Mouse (Mus musculus): ENCODE results near the gene Pnma1. TPM values are rescaled to one million over a fixed set of nuclear protein-coding genes. Genes with fewer than 3 reads are reported as not detected.
A peak's percentile ranks its signal among the peaks of the same experiment; 100 is the strongest.

Pnma1 gene
- total and polyA plus RNA-seq, 3 experiments: 0.31 to 0.46 TPM; not detected in 1

- TF ChIP-seq USF1 (IDR thresholded peaks at IDR 0.05; ENCODE audit: low read depth, low read length): no peak
- TF ChIP-seq GATA1 (IDR thresholded peaks at IDR 0.05; ENCODE audit: low read depth, low read length): peak; percentile 76
- TF ChIP-seq NELFE (IDR thresholded peaks at IDR 0.05; ENCODE audit: low read depth, low read length): peak; percentile 68
- TF ChIP-seq USF2 (IDR thresholded peaks at IDR 0.05; ENCODE audit: borderline replicate concordance in 1 of 2, insufficient read depth in 1 of 2, low read depth in 1 of 2, low read length in 2 of 2): no peak
- no peak for TF ChIP-seq ZC3H11A (IDR thresholded peaks at IDR 0.05; ENCODE audit: low read depth, low read length)
- peak; percentile 50 for TF ChIP-seq ELF1 (IDR thresholded peaks at IDR 0.05; ENCODE audit: low read depth, low read length)
- TF ChIP-seq SMC3 (IDR thresholded peaks at IDR 0.05; ENCODE audit: low read depth, low read length): peak; percentile 16; the same call in 1 of the 2 replicates
- TF ChIP-seq SIN3A (IDR thresholded peaks at IDR 0.05; ENCODE audit: low read length): peak; percentile 44
- TF ChIP-seq CHD2 (IDR thresholded peaks at IDR 0.05; ENCODE audit: low read length): no peak
- TF ChIP-seq UBTF (IDR thresholded peaks at IDR 0.05; ENCODE audit: borderline replicate concordance, insufficient read depth, low read depth, low read length): peak; percentile 57; the same call in 1 of the 2 replicates
- peak; percentile 92 for TF ChIP-seq TCF12 (IDR thresholded peaks at IDR 0.05; ENCODE audit: low read depth, low read length)
- TF ChIP-seq KAT2A (conservative IDR thresholded peaks at IDR 0.05; ENCODE audit: low read depth, low read length): no peak
- TF ChIP-seq BHLHE40 (IDR thresholded peaks at IDR 0.05; ENCODE audit: borderline replicate concordance, low read depth, low read length): peak; percentile 83; the same call in 1 of the 2 replicates
- TF ChIP-seq MEF2A (IDR thresholded peaks at IDR 0.05; ENCODE audit: extremely low read depth, insufficient replicate concordance, low read depth, low read length, poor library complexity, severe bottlenecking): 0 out of 2 replicates have a peak, but pooled peaks have one; percentile 47
- TF ChIP-seq CHD1 (IDR thresholded peaks at IDR 0.05; ENCODE audit: low read depth, low read length): no peak
- TF ChIP-seq HCFC1 (IDR thresholded peaks at IDR 0.05; ENCODE audit: low read depth, low read length): peak; percentile 66
- no peak for TF ChIP-seq ZNF384 (IDR thresholded peaks at IDR 0.05; ENCODE audit: low read depth, low read length)
- peak; percentile 73 for TF ChIP-seq ETS1 (IDR thresholded peaks at IDR 0.05; ENCODE audit: low read depth, low read length)
Measured at GRCm38 (mm10) chr12:84175659-84176061, 27.4 kb upstream of the Pnma1 start (continued).

- DNase-seq (ENCODE audit: low read depth, low spot score): no peak
- Histone ChIP-seq H3K27ac (ENCODE audit: control insufficient read depth, low read depth, low read length) (peak overlapping the region; percentile 58), H3K4me1 (ENCODE audit: control insufficient read depth in 1 of 2, insufficient read depth in 2 of 2, low read length in 2 of 2) (peaks cover 34 to 44% of the 10 kb centered on the region in 2 experiments), H3K4me3 (ENCODE audit: control insufficient read depth in 1 of 2, insufficient read depth in 1 of 2, low read depth in 2 of 2, low read length in 2 of 2) (no peak overlapping the region), H3K9ac (ENCODE audit: control insufficient read depth, low read depth, low read length, poor library complexity, severe bottlenecking) (no peak overlapping the region), H3K9me3 (replicated peaks; ENCODE audit: insufficient read depth, low read length) (no peaks in the 10 kb centered on the region), H3K27me3 (ENCODE audit: control insufficient read depth in 1 of 2, insufficient read depth in 2 of 2, low read length in 2 of 2) (no peaks in the 10 kb centered on the region), H3K36me3 (ENCODE audit: control insufficient read depth in 1 of 2, insufficient read depth in 2 of 2, low read length in 2 of 2) (peaks cover 8 to 45% of the 10 kb centered on the region in 2 experiments; a peak in 3 of 4 replicates), H3K79me2 (ENCODE audit: control insufficient read depth, insufficient read depth, low read length, poor library complexity) (peaks cover 73% of the 10 kb centered on the region)
- no peak for TF ChIP-seq NELFE (IDR thresholded peaks at IDR 0.05; ENCODE audit: low read depth, low read length)
- no peak for TF ChIP-seq MAFK (IDR thresholded peaks at IDR 0.05; ENCODE audit: borderline replicate concordance, low read depth, low read length)
- TF ChIP-seq MAX (IDR thresholded peaks at IDR 0.05; ENCODE audit: low read length): no peak
- TF ChIP-seq RCOR1 (IDR thresholded peaks at IDR 0.05; ENCODE audit: low read depth, low read length): no peak
- TF ChIP-seq GATA1 (IDR thresholded peaks at IDR 0.05; ENCODE audit: low read depth, low read length): no peak
- TF ChIP-seq ETS1 (IDR thresholded peaks at IDR 0.05; ENCODE audit: low read depth, low read length): no peak
- TF ChIP-seq MYB (IDR thresholded peaks at IDR 0.05; ENCODE audit: low read depth, low read length): no peak
- TF ChIP-seq CHD1 (IDR thresholded peaks at IDR 0.05; ENCODE audit: low read depth, low read length): no peak
- TF ChIP-seq HCFC1 (IDR thresholded peaks at IDR 0.05; ENCODE audit: low read depth, low read length): no peak
- no peak for TF ChIP-seq TBP (IDR thresholded peaks at IDR 0.05; ENCODE audit: low read depth, low read length)
- TF ChIP-seq POLR2A (IDR thresholded peaks at IDR 0.05; ENCODE audit: control insufficient read depth in 1 of 2, insufficient read depth in 1 of 2, low read depth in 1 of 2, low read length in 2 of 2, poor library complexity in 1 of 2): no peak
- TF ChIP-seq MAZ (IDR thresholded peaks at IDR 0.05; ENCODE audit: low read depth, low read length): no peak
- no peak for TF ChIP-seq CTCF (IDR thresholded peaks at IDR 0.05 in 2 of 3, conservative IDR thresholded peaks at IDR 0.05 in 1 of 3; ENCODE audit: control insufficient read depth in 1 of 3, insufficient read depth in 1 of 3, low read depth in 2 of 3, low read length in 3 of 3, poor library complexity in 1 of 3, severe bottlenecking in 1 of 3)
- no peak for TF ChIP-seq SMC3 (IDR thresholded peaks at IDR 0.05; ENCODE audit: low read depth, low read length)
- no peak for TF ChIP-seq RAD21 (IDR thresholded peaks at IDR 0.05; ENCODE audit: low read depth, low read length)
- no peak for TF ChIP-seq UBTF (IDR thresholded peaks at IDR 0.05; ENCODE audit: borderline replicate concordance, insufficient read depth, low read depth, low read length)
- TF ChIP-seq TCF12 (IDR thresholded peaks at IDR 0.05; ENCODE audit: low read depth, low read length): no peak
- no peak for TF ChIP-seq KAT2A (conservative IDR thresholded peaks at IDR 0.05; ENCODE audit: low read depth, low read length)
Measured at GRCm38 (mm10) chr12:84174871-84175270, 26.6 kb upstream of the Pnma1 start.

Data from MEL (cell line).